Mouse (Mus musculus): ENCODE measurements around the gene Mef2b. TPM values are rescaled to one million over a fixed set of nuclear protein-coding genes. Genes with fewer than 3 reads are reported as not detected.

Mef2b gene
- total RNA-seq, 1 experiment from 2014 or later: 0.70 TPM

DNA sequence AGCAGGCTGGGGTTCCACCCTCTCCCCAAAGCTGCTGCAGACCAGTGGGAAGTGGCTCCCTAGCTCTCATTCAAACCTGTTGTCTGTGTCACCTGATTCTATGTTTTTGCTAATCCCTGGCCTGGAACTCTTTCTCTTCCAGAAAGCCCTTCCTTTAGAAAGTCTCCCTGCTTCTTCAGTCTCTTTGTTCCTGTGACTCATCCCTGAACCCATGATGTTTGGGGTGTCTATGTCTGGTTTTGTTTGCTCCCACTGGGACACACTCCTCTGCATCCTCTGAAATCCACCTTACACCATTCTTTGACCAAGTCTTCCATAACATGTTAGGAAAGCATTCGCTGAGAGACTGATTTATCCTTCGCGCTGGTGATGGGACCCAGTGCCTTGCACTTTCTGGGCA, 9.4 kb upstream of the Mef2b start:
- no peak for ATAC-seq (ENCODE audit: extremely low read depth, insufficient number of reproducible peaks, low FRiP score, poor library complexity, severe bottlenecking)

GRCm38 (mm10) chr8:70131166-70131883, 8.2 kb upstream of the Mef2b start, which contains the start of gene Nr2c2ap:
Gene Nr2c2ap, plus strand, starts transcription at chr8:70131333.
- ATAC-seq (ENCODE audit: extremely low read depth, insufficient number of reproducible peaks, low FRiP score, poor library complexity, severe bottlenecking): peak; percentile 86

DNA sequence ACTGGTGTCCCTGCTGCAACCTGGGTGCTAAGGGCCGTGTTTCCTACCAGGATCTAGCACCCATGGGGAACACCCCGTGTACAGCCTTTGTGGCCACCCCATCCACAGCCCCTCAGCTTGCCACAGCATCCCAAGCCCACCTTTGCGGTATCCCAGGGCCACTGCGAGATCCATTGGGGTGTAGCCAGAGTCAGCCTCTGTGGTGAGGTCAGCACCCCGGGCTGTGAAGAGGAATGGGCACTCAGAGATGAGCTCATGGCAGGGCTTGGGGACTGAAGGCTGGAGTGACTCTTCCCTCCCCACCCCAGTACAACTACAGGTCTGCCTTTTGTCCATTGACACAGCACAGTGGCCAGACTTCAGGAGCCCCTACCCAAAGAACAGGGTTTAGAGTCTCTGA, 5.4 kb upstream of the Mef2b start:
- ATAC-seq (ENCODE audit: extremely low read depth, insufficient number of reproducible peaks, low FRiP score, poor library complexity, severe bottlenecking): no peak

DNA sequence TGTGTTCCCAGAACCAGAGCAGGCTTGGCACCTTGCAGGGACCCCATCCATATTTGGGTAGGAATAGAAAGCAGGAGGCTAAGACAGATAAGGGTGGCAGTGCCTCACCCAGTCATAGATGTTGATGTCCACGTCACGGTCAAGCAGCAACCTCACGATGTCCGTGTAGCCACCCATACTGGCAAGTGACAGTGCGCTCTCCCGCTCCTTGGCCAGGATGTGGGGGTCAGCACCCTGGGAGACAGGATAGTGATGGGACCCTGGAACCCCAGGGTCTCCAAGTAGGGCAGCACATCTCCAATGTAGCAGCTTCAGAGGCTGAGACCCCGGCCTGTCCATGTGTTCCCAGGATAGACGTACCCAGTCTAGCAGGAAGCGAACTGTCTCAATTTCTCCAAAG, 4.6 kb upstream of the Mef2b start:
- ATAC-seq (ENCODE audit: extremely low read depth, insufficient number of reproducible peaks, low FRiP score, poor library complexity, severe bottlenecking): no peak

DNA sequence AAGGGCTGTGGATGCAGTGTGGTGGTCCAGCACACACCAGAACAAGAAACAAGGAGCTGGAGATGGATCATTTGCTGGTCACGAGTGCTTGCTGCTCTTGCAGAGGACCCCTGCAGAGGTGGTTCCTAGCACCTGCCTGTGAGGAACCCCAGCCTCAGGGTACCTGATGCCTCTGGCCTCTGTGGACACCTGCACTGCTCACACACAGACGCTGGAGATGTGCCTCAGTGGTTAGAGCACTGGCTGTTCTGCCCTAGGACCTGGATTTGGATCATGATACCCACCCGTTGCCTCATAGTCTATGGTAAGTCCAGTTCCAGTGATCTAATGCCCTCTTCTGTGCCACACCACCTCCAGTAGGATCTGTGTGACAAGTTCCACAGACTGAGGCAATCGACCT, 2.9 kb upstream of the Mef2b start:
- ATAC-seq (ENCODE audit: extremely low read depth, insufficient number of reproducible peaks, low FRiP score, poor library complexity, severe bottlenecking): no peak

GRCm38 (mm10) chr8:70137890-70138289, 1.6 kb upstream of the Mef2b start:
- no peak for ATAC-seq (ENCODE audit: extremely low read depth, insufficient number of reproducible peaks, low FRiP score, poor library complexity, severe bottlenecking)

GRCm38 (mm10) chr8:70139981-70140380, 470 bp downstream of the Mef2b start:
- no peak for ATAC-seq (ENCODE audit: extremely low read depth, insufficient number of reproducible peaks, low FRiP score, poor library complexity, severe bottlenecking)

GRCm38 (mm10) chr8:70147678-70148607, 8.4 kb downstream of the Mef2b start:
- ATAC-seq (ENCODE audit: extremely low read depth, insufficient number of reproducible peaks, low FRiP score, poor library complexity, severe bottlenecking): no peak

GRCm38 (mm10) chr8:70150158-70150557, 10.6 kb downstream of the Mef2b start:
- ATAC-seq (ENCODE audit: extremely low read depth, insufficient number of reproducible peaks, low FRiP score, poor library complexity, severe bottlenecking): no peak

DNA sequence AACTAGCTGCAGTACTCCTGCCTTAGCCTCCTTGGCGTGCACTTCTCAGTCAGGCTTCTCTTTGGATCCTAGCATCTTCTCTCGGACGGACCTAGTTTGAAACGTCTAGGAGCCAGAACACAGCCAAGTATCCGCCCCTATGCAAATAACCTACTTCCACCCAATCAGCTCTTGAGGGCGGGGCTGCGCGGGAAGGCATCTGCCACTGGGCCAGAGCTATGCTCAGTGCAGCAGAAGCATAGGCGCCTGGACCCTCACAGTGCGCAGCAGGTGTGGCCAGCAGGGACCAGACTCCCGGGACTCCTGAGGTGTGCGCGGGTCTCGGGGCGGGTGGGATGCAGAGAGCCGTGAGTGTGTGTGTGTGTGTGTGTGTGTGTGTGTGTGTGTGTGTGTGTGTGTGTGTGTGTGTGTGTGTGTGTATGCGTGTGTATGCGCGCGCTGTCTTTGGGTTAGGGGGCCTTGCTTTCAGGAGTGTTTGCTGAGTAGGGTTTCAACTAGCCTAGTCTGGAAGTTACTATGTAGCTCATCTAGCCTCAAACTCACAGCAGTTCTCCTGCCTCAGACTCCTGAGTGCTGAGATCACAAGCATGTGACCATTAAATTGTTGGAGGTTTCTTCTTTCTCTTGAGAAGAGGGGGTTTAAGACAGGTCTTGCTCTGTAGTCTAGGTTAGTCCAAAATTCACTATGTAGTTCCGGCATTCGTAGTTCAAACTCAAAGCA, 13.2 kb downstream of the Mef2b start:
- peak; percentile 92 for ATAC-seq (ENCODE audit: extremely low read depth, insufficient number of reproducible peaks, low FRiP score, poor library complexity, severe bottlenecking)

DNA sequence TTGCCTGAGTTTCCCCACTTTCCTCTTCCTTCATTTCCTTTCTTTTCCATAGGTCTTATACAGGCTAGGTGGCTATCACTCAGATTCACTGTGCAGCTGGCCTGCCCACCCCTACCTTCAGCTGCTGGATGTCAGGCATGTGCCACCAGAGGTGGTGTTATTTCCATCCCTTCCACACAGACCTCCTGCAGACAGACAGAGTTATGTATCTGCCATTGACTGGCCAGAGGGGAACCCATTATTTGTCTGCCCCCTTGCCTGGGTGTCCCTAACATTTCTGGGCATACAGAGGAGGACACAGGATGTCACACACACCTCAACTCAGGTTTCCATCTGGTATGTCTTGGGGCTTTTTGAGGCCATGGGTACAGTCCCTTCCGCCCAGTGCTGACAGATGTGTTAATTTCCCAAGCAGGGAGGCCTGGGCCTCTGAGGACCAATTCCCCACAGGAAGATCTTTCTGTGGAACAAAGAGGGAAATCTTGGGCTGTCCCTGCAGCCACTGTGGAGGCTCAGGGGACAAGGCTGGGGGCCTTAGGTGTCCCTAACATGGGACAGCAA, 17.8 kb downstream of the Mef2b start:
- ATAC-seq (ENCODE audit: extremely low read depth, insufficient number of reproducible peaks, low FRiP score, poor library complexity, severe bottlenecking): no peak

GRCm38 (mm10) chr8:70158069-70158853, 18.8 kb downstream of the Mef2b start:
- ATAC-seq (ENCODE audit: extremely low read depth, insufficient number of reproducible peaks, low FRiP score, poor library complexity, severe bottlenecking): peak; percentile 59

DNA sequence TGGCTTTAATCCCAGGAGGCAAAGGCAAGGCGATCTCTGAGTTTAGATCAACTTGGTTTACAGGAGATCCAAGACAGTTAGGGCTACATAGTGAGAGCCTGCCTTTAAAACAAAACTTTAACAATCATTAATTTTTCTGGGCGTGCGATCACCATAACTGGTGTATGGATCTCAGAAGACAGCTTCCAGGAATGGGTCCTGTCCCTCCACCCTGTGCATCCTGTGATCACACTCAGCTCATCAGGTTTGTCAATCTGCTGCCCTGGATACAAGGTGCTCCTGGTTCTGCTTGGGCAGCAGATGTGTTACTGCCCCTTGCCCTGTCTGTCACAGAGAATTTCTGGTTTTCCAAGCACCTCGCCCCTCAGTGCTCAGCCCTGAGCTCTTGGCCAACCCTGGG, 19.7 kb downstream of the Mef2b start:
- no peak for ATAC-seq (ENCODE audit: extremely low read depth, insufficient number of reproducible peaks, low FRiP score, poor library complexity, severe bottlenecking)

DNA sequence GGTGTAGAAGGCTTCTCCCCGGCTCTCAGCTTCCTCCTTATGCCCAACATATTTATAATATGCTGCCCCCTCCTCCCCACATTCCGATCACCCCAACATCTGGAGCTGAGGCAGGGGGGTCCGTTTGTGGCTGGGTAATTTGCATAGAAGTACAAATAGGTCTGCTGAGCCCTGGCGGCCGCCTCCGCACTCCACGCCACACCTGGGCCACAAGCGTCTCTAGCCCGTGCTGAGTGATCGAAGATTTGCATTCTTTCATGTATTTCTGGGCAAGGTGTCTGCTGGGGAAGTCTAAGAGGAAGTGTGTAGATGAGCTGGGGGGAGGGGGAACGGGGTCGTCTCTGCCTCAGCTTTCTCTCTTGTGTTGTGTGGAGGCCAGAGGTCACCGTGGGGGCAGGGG, 20.5 kb downstream of the Mef2b start:
- ATAC-seq (ENCODE audit: extremely low read depth, insufficient number of reproducible peaks, low FRiP score, poor library complexity, severe bottlenecking): peak; percentile 61

DNA sequence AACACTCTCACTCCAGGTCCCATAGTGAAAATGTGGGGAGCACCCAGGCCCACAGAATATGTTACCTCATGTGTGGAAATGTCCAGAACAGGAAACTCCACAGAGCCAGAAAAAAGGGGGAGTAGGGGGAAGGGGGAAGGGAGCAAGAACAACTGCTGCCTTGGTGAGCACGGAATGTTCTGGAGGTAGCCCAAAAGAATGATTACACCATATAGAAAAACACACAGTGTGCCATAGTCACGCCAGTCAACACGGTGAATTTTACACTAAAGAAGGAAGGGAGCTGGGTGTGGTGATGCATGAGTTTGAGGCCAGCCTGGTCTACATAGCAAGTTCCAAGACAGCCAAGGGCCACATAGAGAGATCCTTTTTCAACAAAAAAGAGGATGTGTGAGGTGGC, 23.8 kb downstream of the Mef2b start:
- no peak for ATAC-seq (ENCODE audit: extremely low read depth, insufficient number of reproducible peaks, low FRiP score, poor library complexity, severe bottlenecking)

DNA sequence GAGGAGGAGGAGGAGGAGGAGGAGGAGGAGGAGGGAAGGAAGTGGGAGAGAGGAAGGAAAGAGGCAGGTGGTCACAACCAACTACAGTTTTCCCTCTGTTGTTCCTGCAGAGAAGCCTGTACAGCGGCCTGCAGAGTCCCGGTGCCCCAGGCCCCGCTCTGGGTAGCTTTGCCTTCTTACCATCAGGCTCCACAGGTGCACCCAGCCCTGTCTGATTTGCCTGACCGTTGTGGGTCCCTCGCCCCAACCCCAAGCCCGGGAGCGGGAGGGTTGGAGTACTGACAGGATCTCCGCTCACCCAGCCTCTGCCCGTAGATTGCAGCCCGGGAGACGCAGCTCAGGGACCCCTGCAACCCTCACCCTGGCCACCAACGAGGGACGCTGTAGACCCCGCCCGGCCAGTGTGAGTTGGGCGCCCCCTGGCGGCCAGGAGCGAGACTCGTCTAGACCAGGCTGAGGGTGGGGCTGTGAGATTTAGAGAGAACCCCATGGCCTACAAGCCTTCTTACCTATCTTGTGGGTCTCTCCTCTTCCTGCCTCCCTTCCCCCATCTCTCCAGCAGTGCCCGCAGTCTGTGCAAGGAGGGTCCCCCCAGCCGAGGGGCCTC, 27.1 kb downstream of the Mef2b start:
- ATAC-seq (ENCODE audit: extremely low read depth, insufficient number of reproducible peaks, low FRiP score, poor library complexity, severe bottlenecking): peak; percentile 78

DNA sequence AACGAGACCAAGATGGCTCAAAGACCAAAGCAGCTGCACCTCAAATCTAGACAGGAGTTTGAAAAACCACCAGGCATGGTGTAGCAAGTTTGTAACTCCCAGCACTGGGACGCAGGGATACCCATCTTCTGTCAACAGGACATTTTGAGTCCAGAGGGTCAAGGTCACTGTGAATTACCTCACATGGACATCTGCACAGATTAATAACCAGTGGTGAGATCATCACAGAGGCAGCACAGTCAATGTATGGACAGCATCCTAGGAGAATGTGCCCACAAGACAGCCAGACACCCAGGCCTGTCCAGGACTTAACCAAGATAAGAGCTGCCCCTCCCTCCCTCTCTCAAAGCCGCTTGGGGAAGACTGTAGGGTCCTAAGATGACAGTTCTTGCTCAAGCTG, 30.6 kb downstream of the Mef2b start:
- no peak for ATAC-seq (ENCODE audit: extremely low read depth, insufficient number of reproducible peaks, low FRiP score, poor library complexity, severe bottlenecking)

GRCm38 (mm10) chr8:70170748-70171147, 31.2 kb downstream of the Mef2b start:
- ATAC-seq (ENCODE audit: extremely low read depth, insufficient number of reproducible peaks, low FRiP score, poor library complexity, severe bottlenecking): no peak

All from neutrophil, adult 5-6 weeks (primary cell).